8 mouse cellular contexts compared by ENCODE assay signal in genomic region chr1:34011051-34011677, GRCm38 (mm10).
DNase-seq lines count a peak whose midpoint lies in the region; ATAC-seq and TF ChIP-seq lines count a peak whose summit lies in the region.

No protein-coding gene starts in this region.

- H3ac ChIP-seq in myocyte (ENCODE audit: control insufficient read depth, insufficient read length) = peak overlapping the region; percentile 43

- peak overlapping the region; percentile 89 for H3K9ac ChIP-seq in embryonic facial prominence, embryonic 12.5 days
- peak overlapping the region; percentile 80 for H3K9ac ChIP-seq in heart, embryonic 11.5 days (ENCODE audit: low read depth, low read length)
- peak overlapping the region; percentile 72 for H3K9ac ChIP-seq in kidney, embryonic 14.5 days (ENCODE audit: low read depth, low read length)
- H3K9ac ChIP-seq in liver, embryonic 13.5 days = peak overlapping the region; percentile 47
- peak overlapping the region; percentile 46; the same call in 1 of the 2 replicates for H3K9ac ChIP-seq in stomach, embryonic 15.5 days

- H3K4me2 ChIP-seq in embryonic facial prominence, embryonic 12.5 days (replicated peaks) = peak overlapping the region; percentile 88
- peak overlapping the region; percentile 72 for H3K4me2 ChIP-seq in heart, embryonic 11.5 days
- H3K4me2 ChIP-seq in kidney, embryonic 14.5 days (replicated peaks; ENCODE audit: low read depth, low read length) = peak overlapping the region; percentile 90
- peak overlapping the region; percentile 77 for H3K4me2 ChIP-seq in liver, embryonic 13.5 days
- peak overlapping the region; percentile 62 for H3K4me2 ChIP-seq in myocyte (ENCODE audit: low read depth)
- H3K4me2 ChIP-seq in stomach, embryonic 15.5 days = peak overlapping the region; percentile 97

- H3K36me3 ChIP-seq in embryonic facial prominence, embryonic 12.5 days = no peaks in the 10 kb centered on the region
- no peaks in the 10 kb centered on the region for H3K36me3 ChIP-seq in heart, embryonic 11.5 days (ENCODE audit: control insufficient read depth, insufficient read depth, low read length)
- H3K36me3 ChIP-seq in kidney, embryonic 14.5 days (ENCODE audit: control insufficient read depth, insufficient read depth, low read length) = no peaks in the 10 kb centered on the region
- H3K36me3 ChIP-seq in liver, embryonic 13.5 days = no peaks in the 10 kb centered on the region
- H3K36me3 ChIP-seq in myocyte (ENCODE audit: control insufficient read depth, insufficient read depth) = no peaks in the 10 kb centered on the region
- H3K36me3 ChIP-seq in stomach, embryonic 15.5 days = no peaks in the 10 kb centered on the region

- TF ChIP-seq POLR2A in myocyte (IDR thresholded peaks at IDR 0.05; ENCODE audit: insufficient read length, low read depth) = peak; percentile 88

- peaks cover 4% of the 10 kb centered on the region; the same call in 1 of the 2 replicates for H3K27me3 ChIP-seq in embryonic facial prominence, embryonic 12.5 days
- no peaks in the 10 kb centered on the region for H3K27me3 ChIP-seq in heart, embryonic 11.5 days (ENCODE audit: control insufficient read depth, insufficient read depth, low read length)
- no peaks in the 10 kb centered on the region for H3K27me3 ChIP-seq in kidney, embryonic 14.5 days (ENCODE audit: control insufficient read depth, insufficient read depth, low read length)
- H3K27me3 ChIP-seq in liver, embryonic 13.5 days = peaks cover 27% of the 10 kb centered on the region
- H3K27me3 ChIP-seq in myocyte (ENCODE audit: control insufficient read depth, insufficient read depth, insufficient read length) = no peaks in the 10 kb centered on the region
- H3K27me3 ChIP-seq in stomach, embryonic 15.5 days (replicated peaks) = no peaks in the 10 kb centered on the region; the same call in 1 of the 2 replicates

- peak; percentile 42 to 57 for DNase-seq in urinary bladder, adult 18-20 months (ENCODE audit: low spot score in 2 of 2)
- no peak for DNase-seq in urinary bladder, postnatal 10 days (ENCODE audit: low spot score)
- DNase-seq in liver, embryonic 13.5 days = no peak

- H3K4me1 ChIP-seq in embryonic facial prominence, embryonic 12.5 days = peaks cover 16% of the 10 kb centered on the region
- peaks cover 12% of the 10 kb centered on the region for H3K4me1 ChIP-seq in heart, embryonic 11.5 days (ENCODE audit: control insufficient read depth, insufficient read depth, low read length)
- H3K4me1 ChIP-seq in kidney, embryonic 14.5 days (ENCODE audit: control insufficient read depth, insufficient read depth, low read length) = peaks cover 9% of the 10 kb centered on the region; the same call in 1 of the 2 replicates
- peaks cover 22% of the 10 kb centered on the region for H3K4me1 ChIP-seq in liver, embryonic 13.5 days (replicated peaks)
- H3K4me1 ChIP-seq in stomach, embryonic 15.5 days = peaks cover 8% of the 10 kb centered on the region; the same call in 1 of the 2 replicates

- under 1% methylated on average over 33 of the region's 47 CpGs for WGBS in embryonic facial prominence, embryonic 12.5 days
- WGBS in heart, embryonic 11.5 days (ENCODE audit: insufficient replicate concordance) = 1% methylated on average over 39 of the region's 47 CpGs
- WGBS in kidney, embryonic 14.5 days = under 1% methylated on average over 47 of the region's 47 CpGs
- WGBS in liver, embryonic 13.5 days (ENCODE audit: insufficient replicate concordance) = under 1% methylated on average over 45 of the region's 47 CpGs
- WGBS in stomach, embryonic 15.5 days = under 1% methylated on average over 41 of the region's 47 CpGs

- H3K27ac ChIP-seq in embryonic facial prominence, embryonic 12.5 days = 0 out of 2 replicates have a peak overlapping the region, but pooled peaks have one; percentile 41
- peak overlapping the region; percentile 54 for H3K27ac ChIP-seq in heart, embryonic 11.5 days (ENCODE audit: low read depth, low read length)
- H3K27ac ChIP-seq in kidney, embryonic 14.5 days (ENCODE audit: low read depth, low read length) = peak overlapping the region; percentile 71
- no peak overlapping the region for H3K27ac ChIP-seq in liver, embryonic 13.5 days
- no peak overlapping the region for H3K27ac ChIP-seq in stomach, embryonic 15.5 days

- H3K9me3 ChIP-seq in embryonic facial prominence, embryonic 12.5 days = no peaks in the 10 kb centered on the region
- H3K9me3 ChIP-seq in heart, embryonic 11.5 days (replicated peaks; ENCODE audit: control insufficient read depth, low read length) = no peaks in the 10 kb centered on the region
- H3K9me3 ChIP-seq in kidney, embryonic 14.5 days (ENCODE audit: control insufficient read depth, low read length) = no peaks in the 10 kb centered on the region
- no peaks in the 10 kb centered on the region for H3K9me3 ChIP-seq in liver, embryonic 13.5 days (replicated peaks)
- H3K9me3 ChIP-seq in stomach, embryonic 15.5 days = no peaks in the 10 kb centered on the region

- peak overlapping the region; percentile 87 for H3K4me3 ChIP-seq in embryonic facial prominence, embryonic 12.5 days
- H3K4me3 ChIP-seq in heart, embryonic 11.5 days (ENCODE audit: low read depth, low read length) = peak overlapping the region; percentile 69
- H3K4me3 ChIP-seq in kidney, embryonic 14.5 days (ENCODE audit: low read length) = peak overlapping the region; percentile 71
- H3K4me3 ChIP-seq in liver, embryonic 13.5 days (replicated peaks) = peak overlapping the region; percentile 62
- H3K4me3 ChIP-seq in myocyte = peak overlapping the region; percentile 70
- peak overlapping the region; percentile 69 for H3K4me3 ChIP-seq in stomach, embryonic 15.5 days (replicated peaks)

- peak; percentile 65 for ATAC-seq in embryonic facial prominence, embryonic 12.5 days (ENCODE audit: insufficient number of reproducible peaks, insufficient read depth, low FRiP score, low TSS enrichment)
- ATAC-seq in heart, embryonic 11.5 days (replicated peaks; ENCODE audit: insufficient number of reproducible peaks, low FRiP score, low TSS enrichment) = peak; percentile 79
- peak; percentile 82 for ATAC-seq in kidney, embryonic 14.5 days (ENCODE audit: low FRiP score, low TSS enrichment)
- peak; percentile 62 for ATAC-seq in liver, embryonic 13.5 days (ENCODE audit: low read depth)
- ATAC-seq in stomach, embryonic 15.5 days (ENCODE audit: insufficient read depth, low FRiP score, low read depth) = peak; percentile 65

- H3K79me2 ChIP-seq in myocyte (ENCODE audit: control insufficient read depth, insufficient read depth) = peaks cover 56% of the 10 kb centered on the region

TF ChIP-seq in myocyte, 11 proteins besides CTCF, POLR2A, EP300 and RAD21:
- peak; percentile 21 for TF ChIP-seq TCF3 (IDR thresholded peaks at IDR 0.05; ENCODE audit: insufficient read length, low read depth)
- TF ChIP-seq USF1 (IDR thresholded peaks at IDR 0.05; ENCODE audit: low read depth) = no peak
- peak in 2 of 3 experiments; percentile 73 to 82 for TF ChIP-seq MYOG (IDR thresholded peaks at IDR 0.05; ENCODE audit: control insufficient read depth in 1 of 3, insufficient read depth in 1 of 3, insufficient read length in 2 of 3, low read depth in 2 of 3)
- TF ChIP-seq E2F4 (IDR thresholded peaks at IDR 0.05; ENCODE audit: insufficient read depth) = no peak
- peak; percentile 40 to 77 (median 43) for TF ChIP-seq MYOD1 (IDR thresholded peaks at IDR 0.05; ENCODE audit: control insufficient read depth in 1 of 3, insufficient read length in 2 of 3, low read depth in 2 of 3)
- no peak for TF ChIP-seq TCF12 (IDR thresholded peaks at IDR 0.05; ENCODE audit: insufficient read depth, poor library complexity, severe bottlenecking)
- no peak for TF ChIP-seq CEBPB (IDR thresholded peaks at IDR 0.05; ENCODE audit: insufficient read depth, poor library complexity, severe bottlenecking)
- peak; percentile 88 for TF ChIP-seq POLR2AphosphoS2 (IDR thresholded peaks at IDR 0.05; ENCODE audit: insufficient read length, low read depth)

Comparison
In these comparisons a context has a peak if more than half of its experiments do, and no peak if none do; other contexts are left out.
1. DNase-seq: peak in urinary bladder, adult 18-20 months (2 of 2); none in urinary bladder, postnatal 10 days (single experiment) and liver, embryonic 13.5 days (single experiment).
2. H3K27ac ChIP-seq: peak in embryonic facial prominence, embryonic 12.5 days (single experiment), heart, embryonic 11.5 days (single experiment) and kidney, embryonic 14.5 days (single experiment); none in liver, embryonic 13.5 days (single experiment) and stomach, embryonic 15.5 days (single experiment).
3. Peak in every context shown above with its lines, with median percentiles within 50 percentile points of each other: ATAC-seq, H3K4me2 ChIP-seq, H3K4me3 ChIP-seq and H3K9ac ChIP-seq.